Mouse (Mus musculus): Measurements from ENCODE around the gene Cib2. TPM values are rescaled to one million over a fixed set of nuclear protein-coding genes. Genes with fewer than 3 reads are reported as not detected.
A peak's percentile ranks its signal among the peaks of the same experiment; 100 is the strongest.
"Not testable (repeated sequence)": the region's sequence is repeated elsewhere in the genome, so short reads cannot be mapped to it uniquely, and the experiment has no call there.

Gene Cib2
- 19.1 and 20.2 TPM in 2 replicates for polyA plus RNA-seq (2016; fragmentation: Nextera tagmentation; extraction: Ambion mirVana)

DNA sequence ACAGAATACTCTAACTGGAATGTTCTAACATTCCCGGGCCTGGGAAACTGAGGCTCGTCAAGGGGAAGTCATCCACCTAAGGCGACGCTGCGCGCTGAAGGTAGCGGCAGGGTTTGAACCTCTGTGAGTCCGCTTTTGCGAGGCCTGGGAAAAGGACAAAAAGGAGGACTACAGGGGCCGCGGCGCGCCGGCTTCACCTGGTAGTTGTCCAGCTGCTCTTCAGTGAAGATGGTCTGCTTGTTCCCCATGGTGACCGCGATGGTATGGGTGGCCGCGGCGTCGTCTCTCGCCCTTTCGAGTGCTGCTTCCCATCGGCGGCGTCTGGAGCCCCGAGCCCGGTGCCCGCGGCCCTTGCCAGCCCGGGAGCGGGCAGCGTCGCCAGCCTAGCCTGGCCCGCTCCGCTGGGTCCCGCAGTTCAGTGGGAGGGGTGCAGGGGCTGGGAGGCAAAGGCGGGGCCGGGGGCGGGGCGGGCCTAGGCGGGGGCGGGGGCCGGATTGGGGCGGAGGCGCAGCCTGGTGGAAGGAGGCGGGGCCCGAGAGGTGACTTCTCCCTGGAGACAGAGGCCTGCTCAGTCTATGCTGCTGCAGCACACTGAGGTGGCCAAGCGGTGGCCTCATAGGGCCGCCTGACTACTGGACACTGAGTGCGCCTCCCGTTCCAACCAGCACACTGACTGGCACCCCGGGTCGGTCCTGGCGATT, at the start of gene Cib2:
TSS of gene Cib2 (minus strand) at position 448 of the 701 bp plus-strand sequence.
- WGBS, result 1% methylated on average over 49 of the region's 54 CpGs
- Histone ChIP-seq H3K4me3 (replicated peaks) (peak within 1 kb of the TSS; percentile 54), H3K27me3 (peaks cover 11% of the 10 kb centered on the region), H3K36me3 (replicated peaks) (no peaks in the 10 kb centered on the region), H3K4me2 (peak within 1 kb of the TSS; percentile 79), H3K9me3 (no peaks in the 10 kb centered on the region), H3K9ac (peak within 1 kb of the TSS; percentile 66), H3K4me1 (peaks cover 9% of the 10 kb centered on the region; the same call in 1 of the 2 replicates), H3K27ac (no peak within 1 kb of the TSS)
- peak; percentile 98 for ATAC-seq (ENCODE audit: low FRiP score)

DNA sequence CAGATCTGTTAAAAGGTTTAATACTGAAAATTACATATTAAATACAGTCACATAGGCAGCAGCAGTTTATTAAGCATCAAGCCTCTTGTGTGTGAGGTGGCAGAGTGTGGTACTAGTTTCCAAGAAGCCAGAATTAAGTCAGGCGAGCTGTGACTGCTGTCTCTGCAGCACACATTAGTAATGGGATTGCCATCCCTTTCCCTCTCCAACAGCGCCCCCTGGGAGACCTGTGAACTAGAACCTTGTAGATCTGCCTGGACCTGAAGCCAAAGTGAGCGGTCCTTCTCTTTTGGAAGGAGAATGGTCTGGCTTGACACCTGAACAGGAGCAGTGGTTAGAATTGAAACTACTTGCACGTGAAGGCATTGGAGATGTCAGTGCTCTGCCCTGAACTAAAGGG, 44.9 kb upstream of the Cib2 start:
- no peaks in the 10 kb centered on the region for H3K9me3 ChIP-seq
- no peak overlapping the region for H3K9ac ChIP-seq
- WGBS, result 52% methylated on average over 4 of the region's 4 CpGs
- no peak for ATAC-seq (ENCODE audit: low FRiP score)
- no peak overlapping the region for H3K4me3 ChIP-seq (replicated peaks)
- H3K27me3 ChIP-seq, result no peaks in the 10 kb centered on the region
- no peak overlapping the region for H3K4me2 ChIP-seq
- H3K27ac ChIP-seq, result no peak overlapping the region
- peaks cover 53% of the 10 kb centered on the region for H3K36me3 ChIP-seq (replicated peaks)
- no peaks in the 10 kb centered on the region; the same call in 1 of the 2 replicates for H3K4me1 ChIP-seq

DNA sequence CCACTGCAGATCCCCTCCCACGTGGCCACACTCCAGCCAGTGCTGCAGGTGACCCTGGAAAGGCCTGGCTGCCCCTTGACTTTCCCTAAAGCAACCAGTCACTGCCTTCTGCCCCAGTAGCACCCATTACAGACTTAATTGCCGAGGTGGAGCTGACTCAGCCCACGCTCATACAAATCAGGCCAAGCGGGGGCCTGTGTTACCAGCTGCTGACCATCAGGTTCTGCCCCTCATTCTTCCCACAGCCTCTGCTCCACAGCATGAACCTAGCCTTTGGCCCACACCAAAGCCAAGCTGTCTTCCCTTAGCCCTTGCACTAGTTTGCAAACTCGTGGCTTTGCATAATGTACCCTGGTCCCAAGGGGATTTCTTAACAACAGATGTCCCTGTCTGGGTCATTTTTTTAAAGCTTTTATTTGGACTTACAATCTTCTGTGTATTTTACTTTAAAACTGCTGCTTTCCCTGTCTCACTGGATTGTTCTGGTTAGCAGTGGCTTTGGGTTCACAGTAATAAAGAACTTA, 44.2 kb upstream of the Cib2 start:
- Histone ChIP-seq H3K9me3 (no peaks in the 10 kb centered on the region), H3K27ac (no peak overlapping the region), H3K4me2 (no peak overlapping the region), H3K4me3 (replicated peaks) (no peak overlapping the region), H3K36me3 (replicated peaks) (peaks cover 60% of the 10 kb centered on the region), H3K9ac (no peak overlapping the region), H3K27me3 (no peaks in the 10 kb centered on the region), H3K4me1 (no peaks in the 10 kb centered on the region; the same call in 1 of the 2 replicates)
- WGBS, result 81% methylated on average over 5 of the region's 5 CpGs
- no peak for ATAC-seq (ENCODE audit: low FRiP score)

DNA sequence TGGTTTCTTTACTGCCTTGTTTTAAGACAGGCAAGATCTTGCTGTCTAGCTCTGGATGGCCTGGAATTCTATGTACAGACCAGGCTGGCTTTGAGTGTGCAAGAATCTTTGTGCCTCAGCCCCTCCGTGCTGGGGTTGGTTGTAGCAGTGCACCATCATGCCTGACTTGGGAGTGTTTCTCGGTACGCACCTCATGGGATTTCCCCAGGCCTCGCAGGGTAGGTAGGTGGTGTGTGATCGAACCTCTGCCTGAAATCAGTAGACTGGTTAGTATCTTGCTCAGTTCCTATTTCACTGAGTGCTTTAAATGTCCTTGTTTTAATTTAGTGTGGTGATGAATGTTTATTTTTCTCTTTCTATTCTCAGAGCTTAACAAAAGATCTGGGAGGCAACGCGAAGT, 42.9 kb upstream of the Cib2 start:
- Histone ChIP-seq H3K27me3 (no peaks in the 10 kb centered on the region), H3K9ac (peak overlapping the region; percentile 7; the same call in 1 of the 2 replicates), H3K9me3 (no peaks in the 10 kb centered on the region), H3K27ac (no peak overlapping the region), H3K4me3 (replicated peaks) (no peak overlapping the region), H3K36me3 (replicated peaks) (peaks cover 73% of the 10 kb centered on the region), H3K4me2 (no peak overlapping the region), H3K4me1 (no peaks in the 10 kb centered on the region; the same call in 1 of the 2 replicates)
- ATAC-seq (ENCODE audit: low FRiP score), result no peak
- 66% methylated on average over 7 of the region's 7 CpGs for WGBS

DNA sequence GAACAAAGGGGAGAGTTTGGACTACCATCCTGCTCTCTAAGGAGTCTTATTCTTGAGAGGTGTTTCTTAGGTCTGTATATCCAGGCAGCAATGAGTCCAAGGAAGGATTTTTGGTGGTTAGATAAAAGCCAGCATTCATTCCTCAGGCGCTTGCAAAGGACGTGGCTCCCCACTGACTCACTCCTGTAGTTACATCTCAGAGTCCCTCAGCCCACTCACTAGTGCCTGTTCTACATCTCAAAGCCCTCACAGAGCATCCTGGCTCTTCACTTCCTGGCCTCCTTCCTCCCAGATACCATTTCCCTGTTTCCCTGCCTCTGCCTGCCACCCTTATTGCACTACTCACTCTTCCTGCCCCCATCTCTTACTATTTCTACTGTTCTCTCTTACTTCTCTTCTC, 42.4 kb upstream of the Cib2 start:
- no peaks in the 10 kb centered on the region for H3K9me3 ChIP-seq
- H3K4me2 ChIP-seq, result no peak overlapping the region
- H3K4me3 ChIP-seq (replicated peaks), result no peak overlapping the region
- WGBS, result 80% methylated on average over 2 of the region's 2 CpGs
- peaks cover 78% of the 10 kb centered on the region for H3K36me3 ChIP-seq (replicated peaks)
- no peaks in the 10 kb centered on the region for H3K27me3 ChIP-seq
- no peaks in the 10 kb centered on the region; the same call in 1 of the 2 replicates for H3K4me1 ChIP-seq
- H3K27ac ChIP-seq, result no peak overlapping the region
- ATAC-seq (ENCODE audit: low FRiP score), result no peak
- H3K9ac ChIP-seq, result peak overlapping the region; percentile 7; the same call in 1 of the 2 replicates

DNA sequence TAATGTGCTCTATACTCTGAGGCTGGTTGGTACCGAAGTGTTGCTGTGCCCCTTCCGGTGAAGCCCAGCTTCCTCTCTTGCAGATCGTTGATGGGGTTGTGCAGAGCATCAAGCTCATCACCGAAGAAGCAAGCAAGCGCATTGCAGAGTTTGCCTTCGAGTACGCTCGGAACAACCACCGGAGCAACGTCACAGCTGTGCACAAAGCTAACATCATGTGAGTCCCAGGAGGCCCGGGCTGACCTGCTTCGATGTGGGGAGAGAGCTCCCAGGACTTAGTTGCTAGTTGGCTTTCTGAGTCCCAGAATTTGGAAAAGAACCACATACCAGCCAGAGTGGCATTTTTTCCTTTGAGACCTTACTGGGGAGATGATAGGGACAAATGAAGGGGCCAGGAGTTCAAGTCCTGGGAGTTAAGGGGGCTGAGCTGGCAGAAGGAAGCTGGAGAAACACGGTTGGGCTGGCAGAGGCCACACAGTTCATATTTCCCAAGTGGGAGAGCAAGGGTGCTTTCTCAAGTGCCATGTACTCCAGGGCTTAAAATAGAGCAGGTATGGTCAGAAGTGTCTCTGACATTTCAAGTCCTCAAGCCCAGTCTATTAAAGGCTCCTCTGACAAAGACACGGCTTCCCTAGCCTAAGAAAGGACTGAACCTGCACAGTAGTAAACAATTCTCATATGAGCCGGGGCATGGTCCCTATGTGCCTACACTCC, 36.9 kb upstream of the Cib2 start:
- H3K9ac ChIP-seq, result no peak overlapping the region
- H3K36me3 ChIP-seq (replicated peaks), result peaks cover 89% of the 10 kb centered on the region
- no peak overlapping the region for H3K4me2 ChIP-seq
- H3K4me3 ChIP-seq (replicated peaks), result no peak overlapping the region
- no peak for ATAC-seq (ENCODE audit: low FRiP score)
- no peaks in the 10 kb centered on the region for H3K9me3 ChIP-seq
- H3K27me3 ChIP-seq, result no peaks in the 10 kb centered on the region
- no peaks in the 10 kb centered on the region for H3K4me1 ChIP-seq
- H3K27ac ChIP-seq, result no peak overlapping the region
- 95% methylated on average over 15 of the region's 15 CpGs for WGBS

DNA sequence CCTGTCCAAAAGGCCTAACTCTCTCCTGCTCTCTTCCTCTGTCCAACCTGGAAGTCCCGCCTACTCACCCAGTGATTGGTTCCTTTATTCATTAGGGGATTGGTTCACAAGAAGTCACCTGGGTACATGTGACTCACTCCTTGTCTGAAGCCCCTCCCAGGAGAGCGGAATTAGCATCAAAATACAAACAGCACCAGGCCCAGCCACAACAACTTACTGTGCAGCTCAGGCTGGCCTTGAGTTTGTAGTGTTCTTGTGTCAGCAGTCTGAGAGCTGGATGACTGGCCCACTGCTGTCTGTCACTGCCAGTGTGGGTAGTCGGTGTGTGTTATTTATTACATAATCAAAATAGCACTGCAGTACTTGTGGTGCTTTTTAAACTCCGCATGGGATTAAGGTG, 33.6 kb upstream of the Cib2 start:
- H3K4me1 ChIP-seq; H3K4me2 ChIP-seq; H3K9me3 ChIP-seq; H3K9ac ChIP-seq; H3K27ac ChIP-seq; ATAC-seq (ENCODE audit: low FRiP score); H3K4me3 ChIP-seq (replicated peaks); H3K27me3 ChIP-seq: not testable (repeated sequence)
- H3K36me3 ChIP-seq (replicated peaks), result peaks cover 68% of the 10 kb centered on the region
- 75% methylated on average over 4 of the region's 4 CpGs for WGBS

DNA sequence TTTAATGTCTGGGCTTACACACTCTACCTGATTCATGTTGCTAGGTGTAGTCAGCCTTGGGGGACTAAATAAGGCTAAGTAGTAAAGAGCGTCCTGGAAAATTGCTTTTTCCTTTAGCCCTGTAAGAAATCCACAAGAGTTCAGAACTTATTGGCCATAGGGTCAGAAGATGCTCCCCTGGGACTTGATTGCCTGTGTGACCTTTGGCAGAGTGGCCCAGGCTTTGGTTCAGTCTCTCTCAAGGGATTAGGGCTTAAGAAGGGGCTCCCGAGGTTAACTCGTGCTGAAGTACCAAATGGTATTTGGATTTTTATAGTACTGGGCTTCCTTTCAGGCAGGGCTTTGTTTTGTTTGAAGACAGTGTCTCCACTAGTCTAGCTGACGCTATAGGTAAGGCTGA, 27.8 kb upstream of the Cib2 start:
- H3K4me3 ChIP-seq (replicated peaks), result 0 out of 2 replicates have a peak overlapping the region, but pooled peaks have one; percentile 79
- peak overlapping the region; percentile 93 for H3K4me2 ChIP-seq
- no peaks in the 10 kb centered on the region for H3K9me3 ChIP-seq
- H3K4me1 ChIP-seq, result peaks cover 17% of the 10 kb centered on the region
- no peak overlapping the region for H3K9ac ChIP-seq
- H3K27ac ChIP-seq, result no peak overlapping the region
- H3K36me3 ChIP-seq (replicated peaks), result peaks cover 13% of the 10 kb centered on the region
- H3K27me3 ChIP-seq, result no peaks in the 10 kb centered on the region
- ATAC-seq (ENCODE audit: low FRiP score), result no peak
- 56% methylated on average over 4 of the region's 4 CpGs for WGBS

DNA sequence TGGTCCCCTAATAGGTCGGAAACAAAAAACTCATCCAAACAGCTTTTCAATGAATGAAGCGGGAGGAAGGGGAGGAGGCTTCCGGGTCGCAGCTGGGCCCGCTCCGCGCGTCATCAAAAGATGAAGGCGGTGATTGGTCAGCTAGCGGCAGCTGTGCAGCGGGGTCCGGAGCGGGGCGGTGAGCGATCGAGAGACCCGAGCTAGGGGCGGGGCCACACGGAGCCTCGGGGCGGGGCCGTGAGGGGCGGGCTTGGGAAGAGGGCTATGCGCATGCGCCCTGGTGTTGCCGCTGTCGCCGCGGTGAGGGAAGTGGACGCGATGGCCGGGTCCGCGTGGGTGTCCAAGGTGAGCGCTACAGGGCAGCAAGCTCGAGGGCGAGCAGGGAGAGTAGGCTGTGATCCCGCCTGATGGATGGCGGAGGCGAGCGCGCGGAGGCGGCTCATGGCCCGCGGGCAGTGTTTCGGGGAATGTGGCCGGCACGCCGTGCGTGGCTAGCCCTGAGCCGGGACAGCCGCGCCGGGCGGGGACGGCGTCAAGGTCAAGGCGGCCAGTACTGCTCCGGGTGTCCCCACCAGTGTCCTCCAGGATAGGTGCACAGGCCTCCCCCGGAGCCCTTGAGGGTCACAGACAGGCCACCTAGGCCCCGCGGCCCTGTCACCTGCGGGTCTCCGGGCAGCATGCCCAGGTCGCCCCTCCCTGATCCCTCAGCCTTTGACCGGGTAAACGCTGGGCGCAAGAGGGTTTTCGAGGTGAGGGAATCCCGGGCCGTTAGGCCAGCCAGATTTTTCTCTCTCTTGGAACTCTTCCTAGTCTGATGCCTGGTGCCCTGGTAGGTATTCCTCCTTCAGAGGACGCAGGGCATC, 26.4 kb upstream of the Cib2 start, which contains the start of gene Idh3a:
TSS of gene Idh3a (plus strand) at position 136 of the 863 bp plus-strand sequence.
- Histone ChIP-seq H3K36me3 (replicated peaks) (peaks cover 7% of the 10 kb centered on the region), H3K4me1 (peaks cover 17% of the 10 kb centered on the region), H3K27ac (0 out of 2 replicates have a peak within 1 kb of the TSS, but pooled peaks have one; percentile 36), H3K4me2 (peak within 1 kb of the TSS; percentile 93), H3K4me3 (replicated peaks) (peak within 1 kb of the TSS; percentile 79), H3K27me3 (no peaks in the 10 kb centered on the region), H3K9ac (peak within 1 kb of the TSS; percentile 84), H3K9me3 (no peaks in the 10 kb centered on the region)
- WGBS, result under 1% methylated on average over 68 of the region's 73 CpGs
- ATAC-seq (ENCODE audit: low FRiP score), result peak; percentile 100

DNA sequence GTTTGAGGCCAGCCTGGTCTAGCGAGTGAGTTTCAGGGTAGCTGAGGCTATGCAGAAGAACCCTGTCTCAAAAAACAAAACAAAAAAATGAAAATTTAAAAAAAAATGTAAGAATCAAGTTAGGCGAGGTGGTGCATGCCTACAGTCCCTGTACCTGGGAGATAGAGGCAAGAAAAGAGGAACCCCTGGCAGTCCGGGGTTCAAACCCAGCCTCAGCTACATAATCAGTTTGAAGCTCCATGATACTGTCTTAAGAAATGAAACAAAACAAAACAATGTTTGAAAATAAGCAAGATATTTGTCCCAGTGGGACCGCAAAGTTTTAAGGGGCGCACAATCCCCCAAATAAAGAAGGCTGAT, 25.8 kb upstream of the Cib2 start:
- Histone ChIP-seq H3K36me3 (replicated peaks) (peaks cover 7% of the 10 kb centered on the region; the same call in 1 of the 2 replicates), H3K27ac (no peak overlapping the region), H3K27me3 (no peaks in the 10 kb centered on the region), H3K4me2 (peak overlapping the region; percentile 93), H3K9ac (0 out of 2 replicates have a peak overlapping the region, but pooled peaks have one; percentile 9), H3K9me3 (no peaks in the 10 kb centered on the region), H3K4me3 (replicated peaks) (peak overlapping the region; percentile 79), H3K4me1 (peaks cover 17% of the 10 kb centered on the region)
- 29% methylated on average over 5 of the region's 5 CpGs for WGBS
- ATAC-seq (ENCODE audit: low FRiP score), result peak; percentile 54

DNA sequence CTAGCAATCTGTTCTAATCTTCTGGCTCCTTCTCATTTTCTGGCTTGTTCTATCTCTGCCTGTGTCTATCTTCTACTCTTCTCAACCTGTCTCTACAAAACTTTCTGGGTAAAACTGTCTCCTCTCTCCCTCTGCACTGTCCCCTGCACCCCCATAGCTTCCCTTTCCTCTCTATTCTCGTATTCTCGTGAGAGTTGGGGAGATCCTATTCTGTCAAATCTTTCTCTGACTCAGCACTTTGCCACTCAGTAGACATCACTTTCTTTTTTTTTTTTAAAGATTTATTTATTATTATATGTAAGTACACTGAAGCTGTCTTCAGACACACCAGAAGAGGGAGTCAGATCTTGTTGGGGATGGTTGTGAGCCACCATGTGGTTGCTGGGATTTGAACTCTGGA, 24.1 kb upstream of the Cib2 start:
- peaks cover 17% of the 10 kb centered on the region for H3K4me1 ChIP-seq
- WGBS, result 93% methylated on average over 2 of the region's 2 CpGs
- not testable (repeated sequence) for H3K27me3 ChIP-seq; H3K36me3 ChIP-seq (replicated peaks); H3K9me3 ChIP-seq; H3K4me2 ChIP-seq; H3K4me3 ChIP-seq (replicated peaks); H3K27ac ChIP-seq; ATAC-seq (ENCODE audit: low FRiP score); H3K9ac ChIP-seq

DNA sequence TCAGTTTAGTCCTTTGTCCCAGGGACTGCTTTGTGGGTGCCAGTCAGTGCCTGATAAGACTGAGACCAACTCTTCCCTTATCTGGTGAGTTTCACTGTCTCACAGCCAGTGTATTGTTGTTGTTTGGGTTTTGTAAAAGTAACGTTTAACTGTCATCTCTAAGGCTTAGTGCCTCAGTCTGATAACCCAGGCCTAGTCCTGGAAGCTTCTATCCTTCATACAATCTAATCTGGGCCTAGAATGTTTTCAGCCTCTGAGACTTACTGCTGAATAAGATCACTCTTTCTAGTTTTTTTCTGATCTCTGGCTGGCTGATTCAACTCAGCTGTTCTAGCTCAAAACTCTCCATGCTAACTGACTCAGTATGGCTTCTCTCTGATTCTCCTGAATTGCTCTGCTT, 23.7 kb upstream of the Cib2 start:
- no peak for ATAC-seq (ENCODE audit: low FRiP score)
- Histone ChIP-seq H3K27me3 (no peaks in the 10 kb centered on the region), H3K36me3 (replicated peaks) (no peaks in the 10 kb centered on the region), H3K27ac (no peak overlapping the region), H3K4me3 (replicated peaks) (no peak overlapping the region), H3K9ac (no peak overlapping the region), H3K4me2 (no peak overlapping the region), H3K9me3 (no peaks in the 10 kb centered on the region), H3K4me1 (peaks cover 17% of the 10 kb centered on the region)
- WGBS, result 63% methylated on average over 1 of the region's 1 CpGs
